Mouse (Mus musculus): Measurements from ENCODE around the gene Ankrd2. TPM values are rescaled to one million over a fixed set of nuclear protein-coding genes. Genes with fewer than 3 reads are reported as not detected.
A peak's percentile ranks its signal among the peaks of the same experiment; 100 is the strongest.

Gene Ankrd2
- polyA plus RNA-seq, 1 experiment, result 0.33 TPM

DNA sequence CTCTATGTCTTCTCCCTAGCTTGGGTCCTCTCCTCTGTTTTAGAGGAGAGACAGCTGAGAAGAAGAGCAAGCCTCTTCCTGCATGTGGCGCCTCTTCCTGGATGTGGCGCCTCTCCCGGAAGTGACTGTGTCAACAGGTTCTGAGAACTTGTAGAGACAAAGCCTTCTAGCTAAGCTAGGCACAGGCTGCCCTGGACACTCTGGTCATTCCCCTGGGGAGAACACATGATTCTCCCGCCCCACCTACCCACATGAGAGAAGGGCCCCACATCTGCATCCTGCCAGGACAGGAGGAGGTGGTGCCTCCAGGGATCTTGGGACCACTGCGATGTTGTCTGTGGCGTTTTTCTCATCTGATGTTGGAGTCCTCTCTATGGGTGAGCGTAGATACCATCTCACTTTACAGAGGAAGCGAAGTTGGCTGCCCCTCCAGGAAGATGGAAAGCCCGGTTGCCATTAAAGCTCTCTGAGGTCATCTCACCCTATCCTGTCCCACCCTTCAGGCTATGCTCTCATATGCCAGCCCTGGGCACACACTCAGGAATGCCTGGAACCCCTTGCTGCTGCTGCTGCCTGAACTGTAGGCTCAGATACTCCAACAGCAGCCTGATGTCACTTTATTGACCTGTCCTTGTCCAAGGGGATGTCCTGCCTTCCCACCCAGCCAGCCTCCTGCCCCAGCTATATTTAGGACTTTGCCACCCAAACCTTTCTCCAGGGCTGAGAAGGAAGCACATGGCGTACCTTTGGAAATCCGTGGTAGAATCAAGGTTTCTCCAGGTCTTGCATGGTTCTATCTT lies 32.8 kb downstream of the Ankrd2 start:
- H3K27ac ChIP-seq (ENCODE audit: insufficient read depth, low read length), result no peak overlapping the region
- H3K4me1 ChIP-seq (ENCODE audit: control insufficient read depth, insufficient read depth, low read length), result no peaks in the 10 kb centered on the region
- no peak overlapping the region for H3K4me3 ChIP-seq (ENCODE audit: insufficient read depth, low read length)
- TF ChIP-seq POLR2A (IDR thresholded peaks at IDR 0.05; ENCODE audit: extremely low read depth, insufficient read depth, low read length), result no peak
- TF ChIP-seq CTCF (IDR thresholded peaks at IDR 0.05; ENCODE audit: extremely low read depth, insufficient read depth, low read length), result no peak

DNA sequence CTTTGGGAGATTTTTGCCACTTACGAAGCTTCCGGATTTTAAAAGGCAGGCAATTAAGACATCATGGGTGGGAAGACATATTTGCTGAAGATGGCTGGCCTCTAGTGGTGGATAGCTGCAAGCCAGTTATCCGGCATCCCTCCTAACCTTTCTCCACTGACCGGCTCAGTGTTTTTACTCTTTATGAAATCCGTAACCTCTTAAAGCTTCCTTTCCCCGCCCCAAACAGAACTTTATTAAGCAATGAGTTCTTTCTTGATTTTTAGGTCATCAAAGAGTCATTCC lies 33.4 kb downstream of the Ankrd2 start:
- Histone ChIP-seq H3K27ac (ENCODE audit: insufficient read depth, low read length) (no peak overlapping the region), H3K4me1 (ENCODE audit: control insufficient read depth, insufficient read depth, low read length) (no peaks in the 10 kb centered on the region), H3K4me3 (ENCODE audit: insufficient read depth, low read length) (no peak overlapping the region)
- TF ChIP-seq POLR2A (IDR thresholded peaks at IDR 0.05; ENCODE audit: extremely low read depth, insufficient read depth, low read length) (no peak), CTCF (IDR thresholded peaks at IDR 0.05; ENCODE audit: extremely low read depth, insufficient read depth, low read length) (peak; percentile 74)

GRCm38 (mm10) chr19:42071221-42071620 lies 35.4 kb downstream of the Ankrd2 start:
- TF ChIP-seq CTCF (IDR thresholded peaks at IDR 0.05; ENCODE audit: extremely low read depth, insufficient read depth, low read length) (peak; percentile 30; the same call in 1 of the 2 replicates), POLR2A (IDR thresholded peaks at IDR 0.05; ENCODE audit: extremely low read depth, insufficient read depth, low read length) (no peak)
- Histone ChIP-seq H3K4me1 (ENCODE audit: control insufficient read depth, insufficient read depth, low read length) (no peaks in the 10 kb centered on the region), H3K4me3 (ENCODE audit: insufficient read depth, low read length) (no peak overlapping the region), H3K27ac (ENCODE audit: insufficient read depth, low read length) (no peak overlapping the region)

GRCm38 (mm10) chr19:42071886-42072608 lies 36.2 kb downstream of the Ankrd2 start:
- no peak overlapping the region for H3K4me3 ChIP-seq (ENCODE audit: insufficient read depth, low read length)
- H3K4me1 ChIP-seq (ENCODE audit: control insufficient read depth, insufficient read depth, low read length), result no peaks in the 10 kb centered on the region
- no peak overlapping the region for H3K27ac ChIP-seq (ENCODE audit: insufficient read depth, low read length)
- TF ChIP-seq POLR2A (IDR thresholded peaks at IDR 0.05; ENCODE audit: extremely low read depth, insufficient read depth, low read length), result no peak
- no peak for TF ChIP-seq CTCF (IDR thresholded peaks at IDR 0.05; ENCODE audit: extremely low read depth, insufficient read depth, low read length)

- H3K27ac ChIP-seq (ENCODE audit: insufficient read depth, low read length), result no peak overlapping the region
- TF ChIP-seq POLR2A (IDR thresholded peaks at IDR 0.05; ENCODE audit: extremely low read depth, insufficient read depth, low read length) (no peak), CTCF (IDR thresholded peaks at IDR 0.05; ENCODE audit: extremely low read depth, insufficient read depth, low read length) (no peak)
- H3K4me3 ChIP-seq (ENCODE audit: insufficient read depth, low read length), result no peak overlapping the region
- no peaks in the 10 kb centered on the region for H3K4me1 ChIP-seq (ENCODE audit: control insufficient read depth, insufficient read depth, low read length)
Measured at GRCm38 (mm10) chr19:42072802-42073201, 37.0 kb downstream of the Ankrd2 start.

DNA sequence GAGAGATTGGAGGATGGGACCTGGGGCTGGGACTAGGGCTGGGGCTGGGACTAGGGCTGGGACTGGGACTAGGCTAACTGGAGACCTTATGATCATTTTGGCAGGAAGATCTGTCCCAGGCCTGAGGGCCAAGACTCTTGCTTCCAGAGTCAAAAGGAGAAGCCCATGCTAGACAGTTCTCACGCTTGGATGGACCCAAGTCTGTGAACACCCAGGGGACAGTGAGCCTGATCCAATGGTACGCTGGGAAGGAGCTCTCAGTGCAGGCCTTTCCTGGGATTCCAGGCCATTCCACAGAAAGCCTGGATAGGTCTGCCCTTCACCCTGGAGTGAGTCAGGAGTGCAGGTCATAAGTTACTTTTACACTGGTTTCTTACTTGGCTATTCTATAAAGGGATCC lies 39.3 kb downstream of the Ankrd2 start:
- TF ChIP-seq POLR2A (IDR thresholded peaks at IDR 0.05; ENCODE audit: extremely low read depth, insufficient read depth, low read length), result no peak
- Histone ChIP-seq H3K4me3 (ENCODE audit: insufficient read depth, low read length) (no peak overlapping the region), H3K4me1 (ENCODE audit: control insufficient read depth, insufficient read depth, low read length) (no peaks in the 10 kb centered on the region), H3K27ac (ENCODE audit: insufficient read depth, low read length) (no peak overlapping the region)

- Histone ChIP-seq H3K27ac (ENCODE audit: insufficient read depth, low read length) (no peak overlapping the region), H3K4me3 (ENCODE audit: insufficient read depth, low read length) (no peak overlapping the region), H3K4me1 (ENCODE audit: control insufficient read depth, insufficient read depth, low read length) (no peaks in the 10 kb centered on the region)
- TF ChIP-seq POLR2A (IDR thresholded peaks at IDR 0.05; ENCODE audit: extremely low read depth, insufficient read depth, low read length) (no peak), CTCF (IDR thresholded peaks at IDR 0.05; ENCODE audit: extremely low read depth, insufficient read depth, low read length) (no peak)
Measured at GRCm38 (mm10) chr19:42075992-42076391, 40.2 kb downstream of the Ankrd2 start.

- Histone ChIP-seq H3K4me1 (ENCODE audit: control insufficient read depth, insufficient read depth, low read length) (no peaks in the 10 kb centered on the region), H3K27ac (ENCODE audit: insufficient read depth, low read length) (no peak overlapping the region), H3K4me3 (ENCODE audit: insufficient read depth, low read length) (no peak overlapping the region)
- TF ChIP-seq POLR2A (IDR thresholded peaks at IDR 0.05; ENCODE audit: extremely low read depth, insufficient read depth, low read length), result no peak
- TF ChIP-seq CTCF (IDR thresholded peaks at IDR 0.05; ENCODE audit: extremely low read depth, insufficient read depth, low read length), result no peak
Measured at GRCm38 (mm10) chr19:42078566-42078965, 42.8 kb downstream of the Ankrd2 start.

- Histone ChIP-seq H3K27ac (ENCODE audit: insufficient read depth, low read length) (no peak overlapping the region), H3K4me1 (ENCODE audit: control insufficient read depth, insufficient read depth, low read length) (no peaks in the 10 kb centered on the region), H3K4me3 (ENCODE audit: insufficient read depth, low read length) (no peak overlapping the region)
- TF ChIP-seq CTCF (IDR thresholded peaks at IDR 0.05; ENCODE audit: extremely low read depth, insufficient read depth, low read length) (no peak), POLR2A (IDR thresholded peaks at IDR 0.05; ENCODE audit: extremely low read depth, insufficient read depth, low read length) (no peak)
Measured at GRCm38 (mm10) chr19:42079006-42079405, 43.2 kb downstream of the Ankrd2 start.

DNA sequence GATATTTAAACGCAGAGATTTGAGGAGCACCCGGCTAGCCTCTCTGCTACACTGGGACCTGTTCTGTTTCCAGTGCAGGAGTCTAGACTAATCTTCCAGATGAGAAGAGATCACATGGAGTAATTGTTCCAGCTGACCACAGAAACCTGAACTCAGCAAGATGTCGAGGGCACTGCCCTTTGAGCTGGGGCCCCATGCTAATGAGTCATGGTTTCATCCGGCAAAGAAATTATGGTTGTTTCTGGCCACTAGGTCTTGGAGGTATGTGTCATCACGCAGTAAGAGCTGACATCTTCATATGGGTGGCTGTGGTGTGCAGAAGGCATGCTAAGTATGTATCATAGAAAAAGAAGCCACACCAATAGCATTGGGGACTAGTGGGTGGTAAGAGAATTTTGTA lies 44.1 kb downstream of the Ankrd2 start:
- no peaks in the 10 kb centered on the region for H3K4me1 ChIP-seq (ENCODE audit: control insufficient read depth, insufficient read depth, low read length)
- no peak for TF ChIP-seq POLR2A (IDR thresholded peaks at IDR 0.05; ENCODE audit: extremely low read depth, insufficient read depth, low read length)
- TF ChIP-seq CTCF (IDR thresholded peaks at IDR 0.05; ENCODE audit: extremely low read depth, insufficient read depth, low read length), result no peak
- no peak overlapping the region for H3K27ac ChIP-seq (ENCODE audit: insufficient read depth, low read length)
- H3K4me3 ChIP-seq (ENCODE audit: insufficient read depth, low read length), result no peak overlapping the region
